Mouse (Mus musculus): Measurements from ENCODE around the gene Rras2. TPM values are rescaled to one million over a fixed set of nuclear protein-coding genes. Genes with fewer than 3 reads are reported as not detected.

Gene Rras2
- polyA plus RNA-seq, 1 experiment = 57.4 TPM

DNA sequence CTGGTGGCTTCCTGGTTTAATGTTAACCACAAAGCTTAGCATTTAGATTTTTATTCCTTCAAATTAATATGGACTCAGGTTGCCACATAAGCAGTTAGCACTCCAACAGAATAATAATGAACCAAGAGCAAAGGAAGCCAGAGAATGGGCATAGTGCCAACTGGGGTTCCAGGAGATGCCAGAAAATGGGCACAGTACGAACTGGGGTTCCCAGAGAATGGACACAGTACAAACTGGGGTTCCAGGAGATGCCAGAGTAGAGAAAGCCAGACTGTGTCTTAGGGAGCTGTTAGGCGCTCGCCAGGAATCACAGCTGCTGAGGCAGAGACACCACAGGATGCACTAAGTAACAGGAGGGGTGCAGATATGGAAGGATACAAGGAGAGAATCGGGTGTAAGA is 80.3 kb downstream of the Rras2 start:
- no peaks in the 10 kb centered on the region for H3K79me2 ChIP-seq (ENCODE audit: control insufficient read depth, insufficient read depth)
- peaks cover 8% of the 10 kb centered on the region for H3K36me3 ChIP-seq (ENCODE audit: control insufficient read depth, insufficient read depth)
- no peak for TF ChIP-seq E2F4 (IDR thresholded peaks at IDR 0.05; ENCODE audit: insufficient read depth)
- no peak for TF ChIP-seq TCF3 (IDR thresholded peaks at IDR 0.05; ENCODE audit: insufficient read length, low read depth)
- TF ChIP-seq POLR2AphosphoS2 (IDR thresholded peaks at IDR 0.05; ENCODE audit: insufficient read length, low read depth) = no peak
- no peak for TF ChIP-seq MYOD1 (IDR thresholded peaks at IDR 0.05; ENCODE audit: control insufficient read depth in 1 of 3, insufficient read length in 2 of 3, low read depth in 2 of 3)
- no peak for TF ChIP-seq USF1 (IDR thresholded peaks at IDR 0.05; ENCODE audit: low read depth)
- no peak for TF ChIP-seq CEBPB (IDR thresholded peaks at IDR 0.05; ENCODE audit: insufficient read depth, poor library complexity, severe bottlenecking)
- TF ChIP-seq TCF12 (IDR thresholded peaks at IDR 0.05; ENCODE audit: insufficient read depth, poor library complexity, severe bottlenecking) = no peak
- no peak for TF ChIP-seq MAX (IDR thresholded peaks at IDR 0.05; ENCODE audit: low read depth)
- no peak for TF ChIP-seq POLR2A (IDR thresholded peaks at IDR 0.05; ENCODE audit: insufficient read length, low read depth)
- TF ChIP-seq SRF (IDR thresholded peaks at IDR 0.05; ENCODE audit: control insufficient read depth, insufficient read length, low read depth) = no peak
- TF ChIP-seq MYOG (IDR thresholded peaks at IDR 0.05; ENCODE audit: control insufficient read depth in 1 of 3, insufficient read depth in 1 of 3, insufficient read length in 2 of 3, low read depth in 2 of 3) = no peak
- TF ChIP-seq REST (IDR thresholded peaks at IDR 0.05; ENCODE audit: insufficient read depth, insufficient read length) = no peak
- H3K27me3 ChIP-seq (ENCODE audit: control insufficient read depth, insufficient read depth, insufficient read length) = no peaks in the 10 kb centered on the region
- H3ac ChIP-seq (ENCODE audit: control insufficient read depth, insufficient read length) = no peak overlapping the region
- no peak overlapping the region for H3K4me3 ChIP-seq
- H3K4me2 ChIP-seq (ENCODE audit: low read depth) = no peak overlapping the region

GRCm38 (mm10) chr7:114029596-114029995 is 88.0 kb downstream of the Rras2 start:
- TF ChIP-seq TCF12 (IDR thresholded peaks at IDR 0.05; ENCODE audit: insufficient read depth, poor library complexity, severe bottlenecking) = no peak
- TF ChIP-seq POLR2A (IDR thresholded peaks at IDR 0.05; ENCODE audit: insufficient read length, low read depth) = no peak
- TF ChIP-seq SRF (IDR thresholded peaks at IDR 0.05; ENCODE audit: control insufficient read depth, insufficient read length, low read depth) = no peak
- no peak for TF ChIP-seq USF1 (IDR thresholded peaks at IDR 0.05; ENCODE audit: low read depth)
- TF ChIP-seq CEBPB (IDR thresholded peaks at IDR 0.05; ENCODE audit: insufficient read depth, poor library complexity, severe bottlenecking) = no peak
- TF ChIP-seq MYOD1 (IDR thresholded peaks at IDR 0.05; ENCODE audit: control insufficient read depth in 1 of 3, insufficient read length in 2 of 3, low read depth in 2 of 3) = no peak
- TF ChIP-seq REST (IDR thresholded peaks at IDR 0.05; ENCODE audit: insufficient read depth, insufficient read length) = no peak
- TF ChIP-seq E2F4 (IDR thresholded peaks at IDR 0.05; ENCODE audit: insufficient read depth) = no peak
- TF ChIP-seq TCF3 (IDR thresholded peaks at IDR 0.05; ENCODE audit: insufficient read length, low read depth) = no peak
- no peak for TF ChIP-seq POLR2AphosphoS2 (IDR thresholded peaks at IDR 0.05; ENCODE audit: insufficient read length, low read depth)
- TF ChIP-seq MYOG (IDR thresholded peaks at IDR 0.05; ENCODE audit: control insufficient read depth in 1 of 3, insufficient read depth in 1 of 3, insufficient read length in 2 of 3, low read depth in 2 of 3) = no peak
- Histone ChIP-seq H3ac (ENCODE audit: control insufficient read depth, insufficient read length) (no peak overlapping the region), H3K27me3 (ENCODE audit: control insufficient read depth, insufficient read depth, insufficient read length) (no peaks in the 10 kb centered on the region), H3K79me2 (ENCODE audit: control insufficient read depth, insufficient read depth) (no peaks in the 10 kb centered on the region), H3K4me3 (no peak overlapping the region), H3K4me2 (ENCODE audit: low read depth) (no peak overlapping the region), H3K36me3 (ENCODE audit: control insufficient read depth, insufficient read depth) (no peaks in the 10 kb centered on the region)

DNA sequence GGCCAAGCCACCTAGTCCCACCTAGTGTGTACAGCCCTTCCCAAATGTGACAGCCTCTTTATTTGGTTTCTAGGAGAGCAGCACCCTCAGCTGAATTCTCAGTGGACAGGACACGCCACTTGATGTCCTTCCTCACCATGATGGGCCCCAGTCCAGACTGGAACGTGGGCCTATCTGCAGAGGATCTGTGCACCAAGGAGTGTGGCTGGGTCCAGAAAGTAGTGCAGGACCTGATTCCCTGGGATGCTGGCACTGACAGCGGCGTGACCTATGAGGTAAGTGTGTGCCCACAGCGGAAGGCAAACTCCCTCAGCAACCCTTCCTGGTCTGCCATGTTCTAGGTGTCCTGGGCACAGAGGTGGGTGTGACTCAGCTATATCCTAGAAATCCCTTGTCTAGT is 88.8 kb downstream of the Rras2 start:
- no peaks in the 10 kb centered on the region for H3K27me3 ChIP-seq (ENCODE audit: control insufficient read depth, insufficient read depth, insufficient read length)
- H3K4me3 ChIP-seq = no peak overlapping the region
- no peaks in the 10 kb centered on the region for H3K36me3 ChIP-seq (ENCODE audit: control insufficient read depth, insufficient read depth)
- no peak overlapping the region for H3K4me2 ChIP-seq (ENCODE audit: low read depth)
- H3ac ChIP-seq (ENCODE audit: control insufficient read depth, insufficient read length) = no peak overlapping the region
- H3K79me2 ChIP-seq (ENCODE audit: control insufficient read depth, insufficient read depth) = no peaks in the 10 kb centered on the region
- TF ChIP-seq USF1 (IDR thresholded peaks at IDR 0.05; ENCODE audit: low read depth) (no peak), POLR2AphosphoS2 (IDR thresholded peaks at IDR 0.05; ENCODE audit: insufficient read length, low read depth) (no peak)

DNA sequence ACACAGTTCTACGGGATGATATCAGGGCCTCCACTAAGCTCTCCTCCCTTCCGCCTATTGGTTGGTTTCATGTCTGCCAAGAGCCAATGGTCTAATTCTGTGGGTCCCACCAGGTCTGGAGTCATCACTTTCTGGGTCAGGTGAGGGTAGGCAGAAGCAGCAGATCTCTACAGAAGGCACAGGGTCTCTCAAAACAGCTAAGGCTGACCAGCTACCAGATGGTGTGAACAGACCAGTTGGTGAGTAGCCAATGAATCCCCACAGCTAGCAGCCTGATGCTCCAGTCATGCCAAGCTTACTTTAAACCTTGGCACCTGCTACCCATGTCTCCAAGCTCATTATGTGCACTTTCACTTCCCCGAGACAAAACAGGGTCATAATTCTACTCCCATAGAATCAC is 90.2 kb downstream of the Rras2 start:
- no peak overlapping the region for H3ac ChIP-seq (ENCODE audit: control insufficient read depth, insufficient read length)
- no peak overlapping the region for H3K4me3 ChIP-seq
- no peaks in the 10 kb centered on the region for H3K79me2 ChIP-seq (ENCODE audit: control insufficient read depth, insufficient read depth)
- TF ChIP-seq TCF3 (IDR thresholded peaks at IDR 0.05; ENCODE audit: insufficient read length, low read depth) (no peak), REST (IDR thresholded peaks at IDR 0.05; ENCODE audit: insufficient read depth, insufficient read length) (no peak), CEBPB (IDR thresholded peaks at IDR 0.05; ENCODE audit: insufficient read depth, poor library complexity, severe bottlenecking) (no peak), POLR2A (IDR thresholded peaks at IDR 0.05; ENCODE audit: insufficient read length, low read depth) (no peak), E2F4 (IDR thresholded peaks at IDR 0.05; ENCODE audit: insufficient read depth) (no peak), MAX (IDR thresholded peaks at IDR 0.05; ENCODE audit: low read depth) (no peak), USF1 (IDR thresholded peaks at IDR 0.05; ENCODE audit: low read depth) (no peak), MYOD1 (IDR thresholded peaks at IDR 0.05; ENCODE audit: control insufficient read depth in 1 of 3, insufficient read length in 2 of 3, low read depth in 2 of 3) (no peak), TCF12 (IDR thresholded peaks at IDR 0.05; ENCODE audit: insufficient read depth, poor library complexity, severe bottlenecking) (no peak), SRF (IDR thresholded peaks at IDR 0.05; ENCODE audit: control insufficient read depth, insufficient read length, low read depth) (no peak), MYOG (IDR thresholded peaks at IDR 0.05; ENCODE audit: control insufficient read depth in 1 of 3, insufficient read depth in 1 of 3, insufficient read length in 2 of 3, low read depth in 2 of 3) (no peak), POLR2AphosphoS2 (IDR thresholded peaks at IDR 0.05; ENCODE audit: insufficient read length, low read depth) (no peak)
- no peak overlapping the region for H3K4me2 ChIP-seq (ENCODE audit: low read depth)
- H3K27me3 ChIP-seq (ENCODE audit: control insufficient read depth, insufficient read depth, insufficient read length) = no peaks in the 10 kb centered on the region
- no peaks in the 10 kb centered on the region for H3K36me3 ChIP-seq (ENCODE audit: control insufficient read depth, insufficient read depth)

GRCm38 (mm10) chr7:114026923-114027322 is 90.7 kb downstream of the Rras2 start:
- Histone ChIP-seq H3K4me2 (ENCODE audit: low read depth) (no peak overlapping the region), H3K79me2 (ENCODE audit: control insufficient read depth, insufficient read depth) (no peaks in the 10 kb centered on the region)

More at GRCm38 (mm10) chr7:114026923-114027322, 90.7 kb downstream of the Rras2 start:
- TF ChIP-seq SRF (IDR thresholded peaks at IDR 0.05; ENCODE audit: control insufficient read depth, insufficient read length, low read depth) (no peak), MYOD1 (IDR thresholded peaks at IDR 0.05; ENCODE audit: control insufficient read depth in 1 of 3, insufficient read length in 2 of 3, low read depth in 2 of 3) (no peak), E2F4 (IDR thresholded peaks at IDR 0.05; ENCODE audit: insufficient read depth) (no peak)
- no peak overlapping the region for H3K4me3 ChIP-seq
- no peaks in the 10 kb centered on the region for H3K36me3 ChIP-seq (ENCODE audit: control insufficient read depth, insufficient read depth)
- no peaks in the 10 kb centered on the region for H3K27me3 ChIP-seq (ENCODE audit: control insufficient read depth, insufficient read depth, insufficient read length)
- H3ac ChIP-seq (ENCODE audit: control insufficient read depth, insufficient read length) = no peak overlapping the region
